Mouse (Mus musculus) brain, embryonic 14.5 days (tissue): ENCODE measurements around the gene Decr2.

Experiments used
- CTCF ChIP-seq: fragments of 200-500 bp; IDR thresholded peaks from 2 replicates; pipeline ENCODE4 v1.5.1; 2012; ENCODE audit warnings: inconsistent platforms, mild to moderate bottlenecking, moderate library complexity, borderline replicate concordance; ENCODE audit not compliant: insufficient read depth, insufficient read length; ENCODE audit errors: extremely low read depth
- POLR2A ChIP-seq: fragments of 200-500 bp; IDR thresholded peaks from 2 replicates; pipeline ENCODE4 v1.6.1; 2012; ENCODE audit warnings: mild to moderate bottlenecking, inconsistent platforms, borderline replicate concordance; ENCODE audit not compliant: poor library complexity, insufficient read depth, insufficient read length, severe bottlenecking; ENCODE audit errors: extremely low read depth

GRCm38 (mm10) chr17:26052074-26052473 lies 38.1 kb downstream of the Decr2 start:
- TF ChIP-seq POLR2A (no peak), CTCF (no peak)
